Mouse (Mus musculus) liver, embryonic 14.5 days (tissue): ENCODE data around the gene Utrn.

Experiments used
- CTCF ChIP-seq: IDR thresholded peaks from 2 replicates; pipeline ENCODE4 v1.5.1; 2016; ENCODE audit warnings: antibody characterized with exemption, low read depth, control low read depth
- EP300 ChIP-seq: IDR thresholded peaks from 2 replicates; pipeline ENCODE4 v1.6.1; 2016; ENCODE audit warnings: antibody characterized with exemption, low read depth

DNA sequence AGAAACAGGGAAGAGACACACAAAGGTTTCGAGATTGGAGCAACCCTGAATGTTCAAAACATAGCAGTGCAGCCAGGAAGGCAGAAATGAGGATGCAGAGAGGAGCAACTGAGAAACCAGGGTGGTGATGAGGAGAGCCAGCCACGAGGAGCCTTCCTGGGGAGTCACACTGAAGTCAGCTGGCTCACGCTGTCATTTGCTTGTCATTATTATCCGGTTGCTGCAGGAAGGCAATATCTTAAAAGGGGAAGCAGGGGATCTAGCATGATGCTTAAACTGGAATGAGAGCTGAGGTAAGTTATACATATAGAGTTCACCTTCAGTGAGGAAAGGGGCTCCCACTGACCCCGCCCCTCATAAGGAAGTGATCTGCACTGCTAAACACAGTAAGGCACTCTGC is 368.7 kb downstream of the Utrn start:
- TF ChIP-seq CTCF = no peak
- no peak for TF ChIP-seq EP300
